Mouse (Mus musculus): ENCODE data around the gene Itgad. TPM values are rescaled to one million over a fixed set of nuclear protein-coding genes. Genes with fewer than 3 reads are reported as not detected.

Gene Itgad
- polyA plus RNA-seq, 1 experiment from 2014 or later: 0.10 TPM

DNA sequence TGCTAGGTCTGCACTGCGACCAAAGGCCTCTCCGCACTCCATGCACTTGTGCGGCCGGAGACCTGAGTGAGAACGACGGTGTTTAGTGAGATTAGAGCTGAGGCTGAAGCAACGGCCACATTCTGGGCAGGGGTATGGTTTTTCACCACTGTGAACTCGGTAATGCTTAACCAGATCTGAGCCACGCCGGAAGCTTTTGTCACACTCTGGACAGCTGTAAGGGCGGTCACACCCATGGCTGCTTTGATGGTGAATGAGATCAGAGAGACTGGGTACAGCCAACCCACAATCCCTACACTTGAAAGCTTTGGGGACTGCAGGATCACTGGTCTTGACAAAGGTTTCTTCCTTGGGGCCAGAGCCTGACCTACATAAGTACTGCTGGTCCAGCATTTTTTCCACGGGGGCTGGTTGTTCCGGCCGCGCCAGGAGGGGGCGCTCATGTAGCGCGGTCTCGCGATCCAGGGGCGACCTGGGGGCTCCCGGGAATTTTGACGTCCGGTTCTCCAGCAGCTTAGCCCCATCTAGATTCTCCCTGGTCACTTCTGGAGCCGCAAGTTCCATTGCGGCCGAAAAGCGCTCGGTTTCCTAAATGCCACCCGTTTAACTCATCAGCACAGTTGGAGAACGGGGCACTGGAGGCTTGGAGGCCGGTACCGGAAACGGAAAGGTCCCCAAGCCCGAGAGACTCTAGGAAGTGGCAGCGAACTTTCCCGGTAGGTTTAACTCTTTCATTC is 82.8 kb downstream of the Itgad start, which contains the start of gene Armc5:
TSS of gene Armc5 (plus strand) at position 487 of the 737 bp plus-strand sequence.
- no peaks in the 10 kb centered on the region for H3K9me3 ChIP-seq

DNA sequence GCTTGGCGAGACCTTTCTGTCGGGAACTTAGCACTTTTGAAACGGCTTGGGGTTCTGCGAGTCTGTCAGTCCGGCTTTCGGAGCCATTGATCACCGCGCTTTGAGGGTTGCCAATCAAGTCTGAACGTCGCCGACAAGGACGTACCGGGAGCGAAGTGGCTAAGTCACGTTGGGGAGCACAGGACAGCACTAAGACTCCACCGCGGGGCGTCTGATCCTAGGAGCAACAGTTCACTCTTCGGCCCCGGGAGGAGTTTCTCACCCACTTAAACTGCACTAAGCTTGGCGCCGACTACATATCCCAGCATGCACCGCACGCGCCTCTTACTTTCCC is 83.4 kb downstream of the Itgad start:
- H3K4me3 ChIP-seq: peak overlapping the region; percentile 67
- WGBS: under 1% methylated on average over 25 of the region's 25 CpGs
- no peak for ATAC-seq (ENCODE audit: borderline replicate concordance, extremely low read depth, low FRiP score, low TSS enrichment)

More for the DNA sequence above, 82.8 kb downstream of the Itgad start, which contains the start of gene Armc5:
- peak within 1 kb of the TSS; percentile 79 for H3K9ac ChIP-seq
- peaks cover 25% of the 10 kb centered on the region for H3K36me3 ChIP-seq
- peak within 1 kb of the TSS; percentile 67 for H3K4me3 ChIP-seq
- WGBS: 23% methylated on average over 37 of the region's 37 CpGs
- peak; percentile 15; the same call in 1 of the 2 replicates for ATAC-seq (ENCODE audit: borderline replicate concordance, extremely low read depth, low FRiP score, low TSS enrichment)
- H3K27me3 ChIP-seq: no peaks in the 10 kb centered on the region
- peak within 1 kb of the TSS; percentile 74 for H3K4me2 ChIP-seq
- H3K4me1 ChIP-seq: peaks cover 21% of the 10 kb centered on the region
- peak within 1 kb of the TSS; percentile 98 for H3K27ac ChIP-seq

DNA sequence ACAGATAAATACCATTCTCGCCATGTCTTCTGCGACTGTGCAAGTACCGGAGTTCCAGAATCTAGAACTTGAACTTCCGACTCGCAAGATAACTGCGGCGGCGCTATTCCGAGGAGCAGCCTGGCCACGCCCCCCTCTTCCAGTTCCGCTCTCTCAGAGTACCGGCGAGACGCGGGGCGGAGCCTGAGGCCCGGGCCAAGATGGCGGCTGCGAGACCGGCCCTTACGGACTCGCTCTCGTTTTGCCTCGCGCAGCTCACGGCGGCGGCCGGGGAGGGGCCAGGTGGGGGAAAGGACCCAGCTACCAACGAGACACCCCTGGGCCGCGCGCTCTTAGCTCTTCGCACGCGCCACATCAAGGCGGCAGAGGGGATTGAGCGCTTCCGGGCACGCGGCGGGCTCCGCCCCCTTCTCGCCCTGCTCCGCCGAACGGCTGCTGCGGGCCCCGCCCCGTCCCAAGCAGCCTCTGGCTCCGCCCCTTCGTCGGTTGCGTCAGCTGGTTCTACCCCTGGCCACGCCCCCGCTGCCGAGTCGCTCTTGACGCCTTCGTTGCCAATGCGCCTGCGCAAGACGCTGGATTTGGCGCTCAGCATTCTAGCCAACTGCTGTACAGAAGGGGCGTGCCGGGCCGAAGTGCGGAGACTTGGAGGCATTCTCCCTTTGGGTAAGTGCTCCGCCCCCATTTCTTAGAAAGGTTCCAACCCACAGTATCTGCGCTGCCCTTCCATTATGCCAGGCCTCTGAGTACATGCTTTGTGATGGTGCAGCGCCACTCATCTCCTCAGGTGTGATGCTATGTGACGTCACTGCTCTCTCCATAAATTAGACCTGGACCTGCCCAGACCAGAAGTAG is 84.0 kb downstream of the Itgad start, which contains the start of gene 9130023H24Rik:
TSS of gene 9130023H24Rik (minus strand) at position 105 of the 852 bp plus-strand sequence.
- Histone ChIP-seq H3K9ac (peak within 1 kb of the TSS; percentile 79), H3K36me3 (peaks cover 36% of the 10 kb centered on the region), H3K27ac (peak within 1 kb of the TSS; percentile 98), H3K27me3 (no peaks in the 10 kb centered on the region), H3K4me1 (peaks cover 21% of the 10 kb centered on the region), H3K4me2 (peak within 1 kb of the TSS; percentile 74), H3K9me3 (no peaks in the 10 kb centered on the region), H3K4me3 (peak within 1 kb of the TSS; percentile 67)
- under 1% methylated on average over 68 of the region's 72 CpGs for WGBS
- ATAC-seq (ENCODE audit: borderline replicate concordance, extremely low read depth, low FRiP score, low TSS enrichment): peak; percentile 92

More for the DNA sequence above, 83.4 kb downstream of the Itgad start:
- peak overlapping the region; percentile 79 for H3K9ac ChIP-seq
- peaks cover 21% of the 10 kb centered on the region for H3K4me1 ChIP-seq
- peaks cover 30% of the 10 kb centered on the region for H3K36me3 ChIP-seq
- H3K27ac ChIP-seq: peak overlapping the region; percentile 98
- H3K27me3 ChIP-seq: no peaks in the 10 kb centered on the region
- H3K4me2 ChIP-seq: peak overlapping the region; percentile 74
- H3K9me3 ChIP-seq: no peaks in the 10 kb centered on the region

DNA sequence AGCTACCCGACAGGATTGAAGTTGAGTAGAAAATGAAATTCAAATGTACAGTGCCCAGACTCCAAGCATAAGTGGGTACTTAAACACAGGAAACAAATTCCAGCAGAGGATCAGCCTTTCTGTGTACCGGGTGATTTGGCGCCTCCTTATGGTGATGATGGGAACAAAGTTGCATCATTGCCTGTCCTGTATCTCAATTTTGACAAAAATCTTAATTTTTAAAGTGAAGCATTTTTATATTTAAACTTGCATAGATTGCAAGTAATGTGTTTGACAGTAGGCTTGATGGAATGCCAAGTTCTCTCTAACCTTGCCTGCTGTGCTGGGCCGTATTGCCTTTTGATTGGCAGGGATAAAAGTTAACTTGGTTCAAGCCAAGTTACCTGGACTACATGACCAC is 84.8 kb downstream of the Itgad start:
- 17% methylated on average over 4 of the region's 4 CpGs for WGBS
- H3K27me3 ChIP-seq: no peaks in the 10 kb centered on the region
- H3K27ac ChIP-seq: peak overlapping the region; percentile 98
- no peaks in the 10 kb centered on the region for H3K9me3 ChIP-seq
- peak overlapping the region; percentile 74 for H3K4me2 ChIP-seq
- H3K4me3 ChIP-seq: peak overlapping the region; percentile 67
- no peak for ATAC-seq (ENCODE audit: borderline replicate concordance, extremely low read depth, low FRiP score, low TSS enrichment)
- H3K9ac ChIP-seq: no peak overlapping the region; the same call in 1 of the 2 replicates
- peaks cover 38% of the 10 kb centered on the region for H3K36me3 ChIP-seq
- peaks cover 21% of the 10 kb centered on the region for H3K4me1 ChIP-seq

DNA sequence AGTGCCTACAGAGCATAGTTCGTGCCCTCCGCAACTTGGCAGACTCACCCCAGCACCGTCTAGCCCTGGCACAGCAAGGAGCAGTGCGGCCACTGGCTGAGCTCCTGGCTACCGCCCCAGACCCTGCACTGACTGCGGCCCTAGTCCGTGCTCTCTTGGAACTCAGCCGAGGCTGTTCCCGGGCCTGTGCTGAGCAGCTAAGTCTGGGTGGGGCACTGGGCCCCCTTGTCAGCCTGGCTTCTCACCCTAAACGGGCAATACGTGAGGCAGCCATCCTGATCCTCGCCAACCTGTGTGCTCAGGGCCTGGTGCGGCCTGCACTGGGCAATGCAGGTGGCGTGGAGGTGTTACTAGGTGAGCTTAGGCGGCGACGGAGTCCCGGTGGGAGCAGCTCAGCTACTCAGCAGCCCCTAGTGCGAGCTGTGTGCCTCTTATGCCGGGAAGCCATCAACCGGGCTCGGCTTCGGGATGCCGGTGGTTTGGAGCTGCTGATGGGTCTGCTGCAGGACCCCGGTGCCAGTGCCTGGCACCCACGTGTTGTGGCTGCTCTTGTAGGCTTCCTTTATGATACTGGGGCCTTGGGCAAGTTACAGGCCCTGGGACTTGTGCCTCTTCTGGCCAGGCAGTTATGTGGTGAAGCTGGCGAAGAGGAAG is 86.1 kb downstream of the Itgad start:
- H3K27me3 ChIP-seq: no peaks in the 10 kb centered on the region
- no peak overlapping the region for H3K27ac ChIP-seq
- H3K4me1 ChIP-seq: peaks cover 21% of the 10 kb centered on the region
- H3K9ac ChIP-seq: no peak overlapping the region
- 91% methylated on average over 27 of the region's 27 CpGs for WGBS
- no peak overlapping the region for H3K4me3 ChIP-seq
- no peaks in the 10 kb centered on the region for H3K9me3 ChIP-seq
- H3K4me2 ChIP-seq: no peak overlapping the region
- peaks cover 51% of the 10 kb centered on the region for H3K36me3 ChIP-seq
- no peak for ATAC-seq (ENCODE audit: borderline replicate concordance, extremely low read depth, low FRiP score, low TSS enrichment)

DNA sequence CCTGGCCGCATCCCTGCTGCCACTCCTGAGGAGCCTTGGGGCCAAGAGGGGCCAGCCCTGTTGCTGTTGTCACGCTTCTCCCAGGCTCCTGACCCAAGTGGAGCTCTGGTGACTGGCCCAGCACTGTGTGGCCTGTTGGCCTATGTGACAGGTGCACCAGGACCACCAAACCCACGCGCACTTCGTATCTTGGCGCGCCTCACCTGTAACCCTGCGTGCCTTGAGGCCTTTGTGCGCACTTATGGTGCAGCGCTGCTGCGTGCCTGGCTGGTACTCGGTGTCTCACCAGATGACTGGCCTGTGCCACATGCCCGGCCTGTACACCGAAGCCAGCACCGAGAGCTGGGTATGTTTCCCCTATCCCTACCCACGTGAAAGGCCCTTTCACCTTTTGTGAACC is 88.2 kb downstream of the Itgad start:
- H3K9me3 ChIP-seq: no peaks in the 10 kb centered on the region
- no peak for ATAC-seq (ENCODE audit: borderline replicate concordance, extremely low read depth, low FRiP score, low TSS enrichment)
- no peak overlapping the region for H3K9ac ChIP-seq
- WGBS: 96% methylated on average over 16 of the region's 16 CpGs
- no peak overlapping the region for H3K4me2 ChIP-seq
- peaks cover 48% of the 10 kb centered on the region for H3K36me3 ChIP-seq
- H3K27ac ChIP-seq: no peak overlapping the region
- H3K4me3 ChIP-seq: no peak overlapping the region
- H3K4me1 ChIP-seq: peaks cover 26% of the 10 kb centered on the region
- H3K27me3 ChIP-seq: no peaks in the 10 kb centered on the region

DNA sequence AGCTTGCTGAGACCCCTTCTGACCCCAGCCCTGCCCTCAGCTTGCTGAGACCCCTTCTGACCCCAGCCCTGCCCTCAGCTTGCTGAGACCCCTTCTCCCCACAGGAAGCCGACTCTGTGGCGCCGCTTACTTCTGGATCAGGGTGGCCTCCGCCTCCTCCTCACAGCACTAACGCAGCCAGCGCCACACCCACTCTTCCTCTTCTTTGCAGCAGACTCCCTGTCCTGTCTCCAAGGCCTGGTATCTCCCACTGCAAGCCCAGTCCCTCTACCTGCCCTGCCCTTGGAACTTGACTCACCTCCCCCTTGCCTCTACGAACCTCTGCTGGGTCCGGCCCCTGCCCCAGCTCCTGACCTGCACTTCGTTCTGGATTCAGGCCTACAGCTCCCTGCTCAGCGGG is 89.7 kb downstream of the Itgad start:
- H3K27me3 ChIP-seq: no peaks in the 10 kb centered on the region
- H3K4me3 ChIP-seq: no peak overlapping the region
- no peak overlapping the region for H3K4me2 ChIP-seq
- H3K36me3 ChIP-seq: peaks cover 48% of the 10 kb centered on the region
- peaks cover 39% of the 10 kb centered on the region for H3K4me1 ChIP-seq
- 69% methylated on average over 10 of the region's 10 CpGs for WGBS
- H3K9me3 ChIP-seq: no peaks in the 10 kb centered on the region
- H3K27ac ChIP-seq: no peak overlapping the region
- H3K9ac ChIP-seq: no peak overlapping the region
- ATAC-seq (ENCODE audit: borderline replicate concordance, extremely low read depth, low FRiP score, low TSS enrichment): no peak

DNA sequence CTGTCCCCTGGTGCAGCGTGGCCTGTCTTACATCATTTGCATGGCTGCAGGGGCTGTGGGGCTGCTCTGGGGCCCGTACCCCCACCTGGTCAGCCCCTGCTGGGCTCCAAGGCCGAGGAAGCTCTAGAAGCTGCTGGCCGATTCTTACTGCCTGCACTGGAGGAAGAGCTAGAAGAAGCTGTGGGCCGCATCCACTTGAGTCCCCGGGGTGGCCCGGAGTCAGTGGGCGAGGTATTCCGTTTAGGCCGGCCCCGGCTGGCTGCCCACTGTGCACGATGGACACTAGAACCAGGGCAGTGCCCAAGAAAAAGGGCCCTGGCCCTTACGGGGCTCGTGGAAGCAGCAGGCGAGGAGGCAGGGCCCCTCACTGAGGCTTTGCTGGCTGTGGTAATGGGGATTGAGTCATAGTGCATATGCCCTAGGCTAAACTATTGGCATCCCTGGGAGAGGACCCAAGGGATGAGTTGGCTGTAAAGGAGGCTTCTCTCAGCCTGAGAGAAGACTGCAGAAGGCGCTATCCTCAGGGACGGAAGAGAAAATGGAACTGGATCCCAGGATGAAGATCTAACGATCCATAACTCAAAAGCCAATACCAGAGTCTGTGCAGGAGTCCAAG is 90.3 kb downstream of the Itgad start:
- H3K9ac ChIP-seq: no peak overlapping the region; the same call in 1 of the 2 replicates
- no peak overlapping the region for H3K4me3 ChIP-seq
- WGBS: 91% methylated on average over 18 of the region's 18 CpGs
- H3K9me3 ChIP-seq: no peaks in the 10 kb centered on the region
- no peak for ATAC-seq (ENCODE audit: borderline replicate concordance, extremely low read depth, low FRiP score, low TSS enrichment)
- H3K4me1 ChIP-seq: peaks cover 40% of the 10 kb centered on the region
- H3K4me2 ChIP-seq: no peak overlapping the region
- H3K27me3 ChIP-seq: no peaks in the 10 kb centered on the region
- peaks cover 53% of the 10 kb centered on the region for H3K36me3 ChIP-seq
- H3K27ac ChIP-seq: no peak overlapping the region

DNA sequence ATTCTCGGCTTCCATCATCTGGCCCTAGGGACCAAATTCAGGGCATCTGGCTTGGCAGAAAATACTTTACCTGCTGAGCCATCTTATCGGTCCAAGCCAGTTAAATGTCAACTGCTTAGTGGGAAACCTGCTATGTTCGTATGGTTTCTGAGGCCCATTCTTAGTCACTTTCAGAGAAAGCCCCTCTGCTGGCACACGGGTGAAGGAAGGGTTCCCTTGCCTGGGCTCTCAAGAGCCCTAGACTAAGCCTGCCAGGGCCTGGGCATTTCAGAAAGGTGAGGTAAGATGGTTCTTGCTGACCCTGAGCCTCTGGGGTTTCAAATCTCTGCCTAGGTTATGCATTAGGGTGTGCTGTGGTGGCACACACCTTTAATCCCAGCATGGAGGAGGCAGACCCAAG is 91.4 kb downstream of the Itgad start:
- Histone ChIP-seq H3K9ac (no peak overlapping the region), H3K27me3 (no peaks in the 10 kb centered on the region), H3K4me2 (no peak overlapping the region), H3K27ac (peak overlapping the region; percentile 96), H3K4me1 (peaks cover 34% of the 10 kb centered on the region), H3K36me3 (peaks cover 51% of the 10 kb centered on the region), H3K9me3 (no peaks in the 10 kb centered on the region), H3K4me3 (no peak overlapping the region)
- 91% methylated on average over 4 of the region's 4 CpGs for WGBS
- no peak for ATAC-seq (ENCODE audit: borderline replicate concordance, extremely low read depth, low FRiP score, low TSS enrichment)

DNA sequence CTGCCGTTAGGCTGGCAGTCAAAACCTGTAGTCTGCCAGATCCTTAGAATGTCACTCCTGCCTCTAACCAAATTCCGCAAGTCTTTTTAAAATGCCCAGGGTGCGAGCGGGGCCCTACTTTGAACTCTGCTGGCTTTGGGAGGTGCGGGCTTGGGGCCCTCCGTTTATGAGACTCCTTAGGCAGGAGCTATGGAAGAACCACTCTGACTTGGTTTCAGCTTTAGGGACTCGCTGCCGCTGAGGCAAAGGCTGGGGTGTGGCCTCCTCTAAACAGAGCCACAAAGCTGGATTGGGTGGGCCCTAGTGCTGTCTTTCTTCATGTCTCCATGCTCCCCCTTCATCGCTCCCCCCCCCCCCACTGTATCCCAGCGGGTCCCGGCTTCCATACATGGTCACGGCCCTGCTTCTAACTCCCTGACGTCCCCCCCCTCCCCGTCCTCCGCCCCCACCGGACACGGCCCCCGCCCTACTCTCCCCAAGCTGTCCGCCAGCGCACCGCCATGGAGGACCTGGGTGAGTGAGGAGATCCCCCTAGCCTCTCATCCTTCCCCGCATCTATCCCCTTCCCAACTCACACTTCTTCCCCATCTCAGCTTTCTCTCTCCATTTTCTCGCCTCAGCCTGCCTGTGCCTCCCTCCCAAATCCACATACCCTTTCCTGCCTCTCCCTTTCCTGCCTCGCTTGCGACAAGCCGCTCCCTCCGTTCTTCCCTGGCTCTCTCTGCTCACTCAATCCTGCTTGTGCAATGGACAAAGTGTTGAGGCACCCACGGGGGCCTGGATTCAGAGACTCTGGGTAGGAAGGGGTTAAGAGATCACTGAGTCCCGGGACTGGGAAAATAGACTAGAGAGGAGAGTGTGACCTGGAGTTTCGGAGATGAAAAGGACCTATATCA is 92.6 kb downstream of the Itgad start, which contains the start of gene Tgfb1i1:
TSS of gene Tgfb1i1 (plus strand) at position 317 of the 896 bp plus-strand sequence.
- peak; percentile 93 for ATAC-seq (ENCODE audit: borderline replicate concordance, extremely low read depth, low FRiP score, low TSS enrichment)
- Histone ChIP-seq H3K4me2 (peak within 1 kb of the TSS; percentile 65), H3K36me3 (peaks cover 45% of the 10 kb centered on the region), H3K9me3 (no peaks in the 10 kb centered on the region), H3K27ac (peak within 1 kb of the TSS; percentile 96), H3K4me1 (peaks cover 38% of the 10 kb centered on the region), H3K9ac (peak within 1 kb of the TSS; percentile 59), H3K27me3 (no peaks in the 10 kb centered on the region), H3K4me3 (peak within 1 kb of the TSS; percentile 48)
- 4% methylated on average over 23 of the region's 30 CpGs for WGBS
